Mouse (Mus musculus): ENCODE data around the gene Pnma1. TPM values are rescaled to one million over a fixed set of nuclear protein-coding genes. Genes with fewer than 3 reads are reported as not detected.

The Pnma1 gene
- polyA plus RNA-seq, 1 experiment, result 20.5 TPM

GRCm38 (mm10) chr12:84100071-84100470, 48.2 kb downstream of the Pnma1 start:
- Histone ChIP-seq H3K27ac (ENCODE audit: control insufficient read depth, insufficient read depth, low read depth, low read length) (no peak overlapping the region), H3K4me1 (ENCODE audit: control insufficient read depth, insufficient read depth, low read length) (no peaks in the 10 kb centered on the region), H3K27me3 (ENCODE audit: control insufficient read depth, insufficient read depth, low read length) (no peaks in the 10 kb centered on the region), H3K4me3 (ENCODE audit: control insufficient read depth, low read depth, low read length) (no peak overlapping the region), H3K36me3 (ENCODE audit: control insufficient read depth, insufficient read depth, low read length) (no peaks in the 10 kb centered on the region)
- no peak for TF ChIP-seq POLR2A (IDR thresholded peaks at IDR 0.05; ENCODE audit: control insufficient read depth, low read depth, low read length)
- TF ChIP-seq CTCF (IDR thresholded peaks at IDR 0.05; ENCODE audit: control insufficient read depth, insufficient read depth, insufficient replicate concordance, low read depth, low read length), result no peak

GRCm38 (mm10) chr12:84099605-84100004, 48.7 kb downstream of the Pnma1 start:
- no peaks in the 10 kb centered on the region for H3K36me3 ChIP-seq (ENCODE audit: control insufficient read depth, insufficient read depth, low read length)

More at GRCm38 (mm10) chr12:84099605-84100004, 48.7 kb downstream of the Pnma1 start:
- TF ChIP-seq CTCF (IDR thresholded peaks at IDR 0.05; ENCODE audit: control insufficient read depth, insufficient read depth, insufficient replicate concordance, low read depth, low read length) (no peak), POLR2A (IDR thresholded peaks at IDR 0.05; ENCODE audit: control insufficient read depth, low read depth, low read length) (no peak)
- no peak overlapping the region for H3K27ac ChIP-seq (ENCODE audit: control insufficient read depth, insufficient read depth, low read depth, low read length)
- H3K27me3 ChIP-seq (ENCODE audit: control insufficient read depth, insufficient read depth, low read length), result no peaks in the 10 kb centered on the region
- no peaks in the 10 kb centered on the region for H3K4me1 ChIP-seq (ENCODE audit: control insufficient read depth, insufficient read depth, low read length)
- H3K4me3 ChIP-seq (ENCODE audit: control insufficient read depth, low read depth, low read length), result no peak overlapping the region

Other genes starting within 250 kb of the Pnma1 start
- 24.5 and 25.8 TPM in 2 replicates for gene Numb, start 226.6 kb downstream of the Pnma1 start, polyA plus RNA-seq (2012; rRNA removed)
- 2.4 and 2.9 TPM in 2 replicates for gene Riox1, start 197.9 kb downstream of the Pnma1 start, polyA plus RNA-seq (2012; rRNA removed)
- 33.7 and 40.7 TPM in 2 replicates for gene Heatr4, start 163.6 kb downstream of the Pnma1 start, polyA plus RNA-seq (2012; rRNA removed)
- gene Acot2, start 160.6 kb downstream of the Pnma1 start, polyA plus RNA-seq (2012; rRNA removed), result 0.94 and 1.6 TPM in 2 replicates
- 0.73 and 1.8 TPM in 2 replicates for gene Acot1, start 139.0 kb downstream of the Pnma1 start, polyA plus RNA-seq (2012; rRNA removed)
- gene Acot4, start 110.1 kb downstream of the Pnma1 start, polyA plus RNA-seq (2012; rRNA removed), result 0.02 and 0.11 TPM in 2 replicates
- not detected in 2 replicates for gene Gm49366, start 109.6 kb downstream of the Pnma1 start, polyA plus RNA-seq (2012; rRNA removed)
- gene Acot3, start 96.3 kb downstream of the Pnma1 start, polyA plus RNA-seq (2012; rRNA removed), result not detected in 2 replicates
- gene Acot5, start 79.2 kb downstream of the Pnma1 start, polyA plus RNA-seq (2012; rRNA removed), result not detected in 2 replicates
- gene Acot6, start 47.8 kb downstream of the Pnma1 start, polyA plus RNA-seq (2012; rRNA removed), result 0.41 and 0.47 TPM in 2 replicates
- gene Dnal1, start 34.1 kb downstream of the Pnma1 start, polyA plus RNA-seq (2012; rRNA removed), result 6.5 and 8.2 TPM in 2 replicates
- 0.77 and 0.99 TPM in 2 replicates for gene Elmsan1, start 70.4 kb upstream of the Pnma1 start, polyA plus RNA-seq (2012; rRNA removed)
- gene Ptgr2, start 136.7 kb upstream of the Pnma1 start, polyA plus RNA-seq (2012; rRNA removed), result 8.6 and 11.9 TPM in 2 replicates
- gene Zfp410, start 168.4 kb upstream of the Pnma1 start, polyA plus RNA-seq (2012; rRNA removed), result 12.8 and 15.6 TPM in 2 replicates
- 41.7 and 41.8 TPM in 2 replicates for gene Coq6, start 213.2 kb upstream of the Pnma1 start, polyA plus RNA-seq (2012; rRNA removed)
- gene Fam161b, start 213.3 kb upstream of the Pnma1 start, polyA plus RNA-seq (2012; rRNA removed), result 9.4 TPM in 2 replicates